Mouse (Mus musculus): Measurements from ENCODE around the gene Ctns.

Ctns gene

DNA sequence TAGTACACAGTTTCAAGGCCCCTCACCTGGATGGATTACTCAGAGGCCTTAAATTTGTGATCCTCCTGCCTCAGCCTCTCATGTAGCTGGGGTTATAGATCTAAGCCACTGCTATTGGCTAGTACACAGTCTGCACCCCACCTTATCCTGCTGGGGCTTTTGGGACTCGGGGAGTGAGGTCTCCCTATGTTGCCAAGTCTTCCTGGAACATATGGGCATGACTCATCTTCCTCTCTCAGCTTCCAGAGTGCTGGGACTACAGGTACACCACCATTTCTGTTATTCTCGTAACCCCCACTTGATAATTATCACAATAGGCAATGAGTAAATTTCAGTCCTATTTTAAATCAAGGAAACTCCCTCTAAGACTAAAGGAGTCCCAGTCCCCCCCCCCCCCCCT lies 4.4 kb downstream of the Ctns start:
- DNase-seq (ENCODE audit: low read depth, low spot score): no peak

DNA sequence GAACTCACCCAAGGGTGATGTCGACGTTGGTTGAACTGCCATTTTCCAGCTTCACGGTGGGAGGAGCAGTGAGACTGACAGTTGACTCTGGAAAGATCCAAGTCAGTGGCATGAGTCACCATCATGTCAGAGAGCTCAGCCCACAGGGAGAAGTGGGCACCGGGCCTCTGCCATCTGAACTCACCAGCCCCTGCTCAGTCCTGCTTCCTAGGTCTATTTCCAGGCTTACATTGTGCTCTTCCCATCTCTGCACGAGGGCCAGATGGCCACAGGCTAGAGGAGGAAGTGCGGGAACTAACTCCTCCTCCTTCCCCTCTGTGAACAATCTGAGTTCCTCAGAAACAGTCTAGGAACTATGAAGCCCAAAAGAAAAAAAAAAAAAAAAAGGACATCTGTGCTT lies 5.8 kb downstream of the Ctns start:
- DNase-seq (ENCODE audit: low read depth, low spot score): no peak

DNA sequence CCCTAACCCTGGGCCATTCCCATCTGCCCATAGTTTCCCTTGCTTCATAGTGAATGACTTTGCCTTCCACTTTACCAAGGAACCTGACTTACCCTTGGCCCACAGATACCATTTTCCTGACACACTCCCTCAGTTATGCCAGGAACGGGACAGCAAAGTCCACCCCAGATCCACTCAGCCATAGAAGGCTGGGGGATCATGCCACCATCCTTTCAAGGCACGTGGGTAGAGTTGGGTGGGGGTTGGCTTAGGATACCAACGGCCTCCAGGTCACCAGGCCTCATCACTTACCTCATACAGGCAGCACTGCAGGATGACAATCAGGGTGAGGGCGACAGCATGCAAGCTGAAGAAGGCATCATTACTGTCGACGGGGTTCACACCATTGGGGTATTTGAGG lies 11.6 kb downstream of the Ctns start:
- no peak for DNase-seq (ENCODE audit: low read depth, low spot score)

- no peak for DNase-seq (ENCODE audit: low read depth, low spot score)
Observed at GRCm38 (mm10) chr11:73185872-73186615, 12.8 kb downstream of the Ctns start.

- DNase-seq (ENCODE audit: low read depth, low spot score): no peak
Observed at GRCm38 (mm10) chr11:73177895-73178294, 20.9 kb downstream of the Ctns start.

- DNase-seq (ENCODE audit: low read depth, low spot score): peak; percentile 73
Observed at GRCm38 (mm10) chr11:73177509-73177875, 21.4 kb downstream of the Ctns start.

- peak; percentile 98 for DNase-seq (ENCODE audit: low read depth, low spot score)
Observed at GRCm38 (mm10) chr11:73176608-73177508, 22.0 kb downstream of the Ctns start, which contains the start of the genes Emc6 and Tax1bp3. Gene Emc6, minus strand, starts transcription at chr11:73177037. Gene Tax1bp3, plus strand, starts transcription at chr11:73177083.

- DNase-seq (ENCODE audit: low read depth, low spot score): no peak
Observed at GRCm38 (mm10) chr11:73176186-73176585, 22.7 kb downstream of the Ctns start.

- DNase-seq (ENCODE audit: low read depth, low spot score): no peak
Observed at GRCm38 (mm10) chr11:73175612-73176011, 23.2 kb downstream of the Ctns start.

DNA sequence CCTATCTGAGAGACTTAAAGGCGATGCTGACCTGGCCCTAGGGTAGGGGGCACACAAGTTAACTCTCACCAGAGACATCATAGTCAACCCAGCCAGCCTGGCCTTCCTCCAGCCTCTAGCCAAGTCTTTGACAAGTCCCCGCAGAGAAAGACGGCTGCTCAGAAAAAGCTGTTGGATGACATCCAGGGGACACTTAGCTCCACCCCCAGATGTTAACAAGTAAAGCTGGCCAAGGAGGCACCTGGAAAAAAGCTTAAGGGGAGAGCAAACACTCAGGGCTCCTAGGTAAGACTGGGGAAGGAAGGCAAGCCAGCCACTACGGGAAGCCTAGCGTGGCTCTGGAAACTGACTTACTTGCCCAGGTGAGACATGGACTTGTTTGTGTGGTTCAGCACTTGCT lies 26.7 kb downstream of the Ctns start:
- no peak for DNase-seq (ENCODE audit: low read depth, low spot score)

DNA sequence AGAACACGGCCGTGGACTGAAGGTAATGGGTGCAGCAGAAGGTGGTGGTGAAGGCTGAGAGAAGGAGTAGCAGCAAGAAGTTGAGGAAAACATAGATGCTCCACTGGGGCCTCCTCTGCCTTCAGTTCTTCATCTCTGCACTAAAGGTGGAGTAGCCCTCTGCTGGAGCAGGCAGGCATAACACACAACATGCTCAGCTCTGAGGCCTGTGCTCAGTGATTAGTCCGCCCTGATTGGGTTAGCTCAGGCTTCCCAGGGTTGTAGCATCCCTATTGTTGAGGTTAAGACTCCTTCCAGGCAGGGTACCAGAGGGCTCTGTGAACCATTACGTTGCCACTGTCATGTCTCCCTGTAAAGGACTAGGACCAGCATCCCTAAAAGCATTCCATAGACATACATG lies 29.6 kb downstream of the Ctns start:
- DNase-seq (ENCODE audit: low read depth, low spot score): peak; percentile 47

DNA sequence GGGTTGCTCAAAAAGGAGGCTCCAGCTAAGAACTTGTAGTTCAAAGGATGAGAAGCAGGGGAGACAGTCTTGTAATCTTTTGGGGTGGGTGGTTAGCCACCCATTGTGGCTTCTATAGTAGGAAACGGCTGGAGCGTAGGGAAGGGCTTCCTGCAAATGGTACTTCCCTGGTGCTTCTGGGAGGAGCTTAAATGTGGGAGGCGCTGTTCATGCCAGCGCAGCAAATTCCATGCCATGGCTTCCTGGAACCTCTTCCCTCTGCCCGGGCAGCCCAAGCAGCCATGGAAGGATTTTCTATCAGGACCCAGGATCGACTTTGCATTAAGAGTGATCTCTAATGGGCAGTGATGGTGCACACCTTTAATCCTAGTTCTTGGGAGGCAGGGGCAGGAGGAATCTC lies 30.3 kb downstream of the Ctns start:
- no peak for DNase-seq (ENCODE audit: low read depth, low spot score)

GRCm38 (mm10) chr11:73168071-73168470 lies 30.8 kb downstream of the Ctns start:
- DNase-seq (ENCODE audit: low read depth, low spot score): no peak

DNA sequence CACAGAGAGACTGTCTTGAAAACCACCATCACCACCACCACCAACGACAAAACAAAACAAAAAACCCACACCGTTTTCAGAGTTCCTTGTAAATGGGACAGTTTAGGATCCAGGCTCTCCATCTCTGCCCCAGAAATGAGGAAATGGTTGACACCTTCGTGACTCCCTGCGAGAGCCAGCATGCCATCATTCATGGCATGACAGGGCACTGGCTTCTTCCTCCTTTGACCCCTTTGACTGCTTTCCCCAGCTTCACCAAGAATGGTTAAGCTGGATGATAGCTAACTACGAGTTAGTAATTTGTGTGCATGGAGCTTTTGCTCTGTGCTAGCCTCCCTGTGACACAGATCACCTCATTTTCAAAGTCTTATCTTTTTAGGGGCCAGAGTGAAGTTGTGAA lies 36.6 kb downstream of the Ctns start:
- no peak for DNase-seq (ENCODE audit: low read depth, low spot score)

DNA sequence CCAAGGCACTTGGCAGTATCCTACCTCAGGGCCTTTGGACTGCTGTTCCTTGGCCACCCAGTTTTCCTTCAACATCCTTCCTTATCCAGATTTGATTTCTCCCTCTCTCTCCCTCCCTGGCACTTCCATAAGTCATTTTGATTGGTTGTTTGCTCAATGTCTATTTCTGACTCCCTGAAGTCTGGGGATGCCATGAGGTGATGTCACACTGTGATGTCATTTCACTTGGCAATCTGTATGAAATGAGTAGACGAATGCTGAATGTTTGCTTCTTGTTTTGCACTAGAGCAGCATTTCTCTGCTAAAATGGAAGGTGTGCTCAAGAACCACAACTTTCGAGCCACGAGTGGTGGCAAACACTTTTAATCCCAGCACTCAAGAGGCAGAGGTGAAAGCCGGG lies 37.2 kb downstream of the Ctns start:
- no peak for DNase-seq (ENCODE audit: low read depth, low spot score)

GRCm38 (mm10) chr11:73160811-73161200 lies 38.0 kb downstream of the Ctns start:
- DNase-seq (ENCODE audit: low read depth, low spot score): no peak

- no peak for DNase-seq (ENCODE audit: low read depth, low spot score)
Observed at GRCm38 (mm10) chr11:73159957-73160810, 38.7 kb downstream of the Ctns start, which contains the start of gene P2rx5. Gene P2rx5, plus strand, starts transcription at chr11:73160421.

DNA sequence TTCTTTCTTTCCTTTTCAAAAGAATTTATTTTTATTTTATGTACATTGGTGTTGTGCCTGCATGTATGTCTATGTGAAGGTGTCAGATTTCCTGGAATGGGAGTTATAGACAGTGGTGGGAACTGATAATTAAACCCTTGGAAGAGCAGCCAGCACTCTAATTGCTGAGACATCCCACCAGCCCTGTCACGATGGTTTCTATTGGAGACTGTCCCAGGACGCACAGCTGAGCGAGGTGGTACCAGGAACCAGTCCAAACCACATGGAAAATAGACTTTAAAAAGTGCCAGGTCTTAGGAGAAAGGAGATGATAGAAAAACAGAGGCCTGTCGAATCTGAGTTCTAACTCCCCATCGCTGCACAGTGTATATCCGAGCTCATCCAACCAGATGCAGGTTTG lies 43.8 kb downstream of the Ctns start:
- no peak for DNase-seq (ENCODE audit: low read depth, low spot score)

DNA sequence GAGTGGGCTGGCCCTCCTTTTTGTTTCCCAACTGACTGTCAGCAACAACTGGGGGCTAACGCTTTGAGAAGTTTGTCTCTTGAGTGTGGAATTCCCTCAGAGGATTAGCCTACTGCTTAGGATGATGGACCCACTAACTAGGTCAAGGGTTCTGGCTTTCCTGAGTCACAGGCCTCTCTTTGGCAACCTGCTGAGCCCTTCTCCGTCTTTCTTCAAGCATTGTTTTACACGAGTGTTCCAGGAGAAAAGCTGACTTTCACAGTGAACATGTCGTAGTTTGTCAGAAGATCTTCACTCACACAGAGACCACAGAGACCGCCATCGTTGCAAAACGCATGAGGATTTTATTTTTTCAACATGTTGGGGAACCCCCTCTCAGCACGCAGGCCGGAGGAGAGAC lies 50.6 kb downstream of the Ctns start:
- no peak for DNase-seq (ENCODE audit: low read depth, low spot score)

DNA sequence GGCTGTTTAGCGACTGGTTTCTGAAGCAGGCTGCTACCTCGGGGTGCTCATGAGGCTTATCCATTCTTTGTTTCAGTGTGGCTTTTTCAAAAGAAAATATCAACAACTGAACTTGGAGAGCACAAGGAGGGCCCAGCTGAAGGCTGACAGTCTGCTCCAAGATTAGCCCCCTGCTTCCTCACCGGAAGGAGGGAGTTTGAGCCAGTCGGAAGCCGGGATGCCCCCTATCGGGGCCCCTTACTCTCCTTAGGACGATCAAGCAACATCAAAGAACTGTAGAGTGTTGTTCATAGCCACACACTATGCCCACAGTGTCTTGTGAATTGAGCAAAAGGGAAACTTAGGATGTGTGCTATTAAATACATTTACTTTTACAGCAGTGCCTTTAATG lies 51.9 kb downstream of the Ctns start:
- no peak for DNase-seq (ENCODE audit: low read depth, low spot score)

DNA sequence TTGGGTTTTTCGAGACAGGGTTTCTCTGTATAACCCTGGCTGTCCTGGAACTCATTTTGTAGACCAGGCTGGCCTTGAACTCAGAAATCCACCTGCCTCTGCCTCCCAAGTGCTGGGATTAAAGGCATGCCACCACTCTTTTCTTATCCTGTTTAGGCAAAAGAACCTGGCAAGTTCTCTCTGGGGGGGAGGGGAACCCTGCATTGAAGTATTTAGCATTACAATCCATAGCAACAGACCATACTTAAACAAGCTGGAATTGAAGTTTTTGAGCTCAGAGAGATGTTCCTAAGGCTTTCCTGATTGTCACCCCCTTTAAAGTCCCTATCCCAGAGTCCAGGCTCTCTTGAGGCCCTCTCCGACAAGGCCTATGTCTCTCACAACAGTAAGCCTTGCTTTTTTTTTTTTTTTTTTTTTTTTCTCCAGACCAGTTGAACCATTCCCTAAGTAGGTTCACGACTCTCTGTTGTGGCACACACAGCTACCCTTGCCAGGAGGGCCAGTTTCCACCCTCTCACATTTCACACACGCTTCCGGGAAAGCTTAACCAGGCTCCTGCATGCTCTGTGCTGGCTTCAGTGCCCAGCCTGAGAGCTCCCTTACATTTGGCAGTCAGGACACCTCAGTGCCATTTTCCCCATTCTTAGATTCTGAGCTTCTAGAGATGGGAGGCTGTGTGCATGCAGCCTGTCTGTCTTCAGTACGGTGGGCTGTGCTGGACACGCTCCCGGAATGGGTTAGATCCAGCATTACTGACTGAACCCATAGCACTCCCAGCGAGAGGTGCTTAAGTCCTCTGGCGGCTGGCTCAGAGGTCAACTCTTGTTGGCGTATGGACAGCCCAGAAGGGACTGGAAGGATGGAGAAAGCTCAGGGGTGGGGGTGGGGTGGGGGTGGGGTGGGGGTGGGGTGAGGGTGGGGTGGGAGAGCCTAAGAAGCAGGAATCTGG lies 52.5 kb downstream of the Ctns start:
- no peak for DNase-seq (ENCODE audit: low read depth, low spot score)

Measured in forelimb bud, embryonic 11.5 days (tissue).